Mouse (Mus musculus) brain, adult 2 months (tissue): ENCODE measurements around the gene Srrm4.

Experiments used
- DNase-seq: peaks from one replicate; pipeline ENCODE4 v3.0.0; 2011; ENCODE audit warnings: low read depth, low spot score

Srrm4 gene

GRCm38 (mm10) chr5:116553868-116554267 is 37.7 kb downstream of the Srrm4 start:
- no peak for DNase-seq

DNA sequence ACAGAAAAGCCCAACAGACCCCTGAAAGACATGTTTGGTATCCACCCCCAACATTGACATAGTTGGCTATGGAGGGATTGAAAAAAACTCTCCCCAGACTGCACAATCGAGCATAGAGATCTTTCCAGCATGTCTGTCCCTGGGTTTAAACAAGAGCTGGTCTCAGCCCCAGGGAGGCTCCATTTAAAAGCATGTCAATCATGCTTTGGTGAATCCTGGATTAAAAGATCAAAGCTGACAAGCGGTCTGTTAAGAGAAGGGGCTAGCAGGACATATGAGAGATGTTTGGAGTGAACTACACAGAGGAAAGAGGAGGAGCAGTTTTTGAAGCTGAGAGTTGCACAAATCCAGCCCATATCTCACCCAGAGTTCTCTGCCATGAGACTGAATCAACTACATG is 38.5 kb downstream of the Srrm4 start:
- no peak for DNase-seq

GRCm38 (mm10) chr5:116552584-116552983 is 39.0 kb downstream of the Srrm4 start:
- DNase-seq: no peak

- DNase-seq: no peak
These were observed 45.9 kb downstream of the Srrm4 start for GRCm38 (mm10) chr5:116545746-116546145.

GRCm38 (mm10) chr5:116542317-116542716 is 49.3 kb downstream of the Srrm4 start:
- DNase-seq: peak; percentile 52

DNA sequence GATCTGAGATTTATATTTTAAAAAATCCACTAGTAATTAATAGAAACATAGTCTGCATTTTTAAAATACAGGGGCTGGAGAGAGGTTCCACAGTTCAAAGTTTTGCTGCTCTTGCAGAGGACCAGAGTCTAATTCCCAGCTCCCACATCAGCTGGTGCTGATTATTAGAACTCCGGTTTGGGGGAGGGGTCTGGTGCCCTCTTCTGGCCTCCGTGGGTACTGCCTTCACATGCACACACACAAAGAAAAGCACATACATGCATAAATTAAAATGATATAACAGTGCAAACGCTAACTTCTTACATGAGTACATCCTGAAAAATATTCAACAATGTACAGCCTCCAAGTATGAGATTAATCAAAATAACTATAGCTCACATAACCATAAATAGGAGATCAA is 50.5 kb downstream of the Srrm4 start:
- DNase-seq: no peak

DNA sequence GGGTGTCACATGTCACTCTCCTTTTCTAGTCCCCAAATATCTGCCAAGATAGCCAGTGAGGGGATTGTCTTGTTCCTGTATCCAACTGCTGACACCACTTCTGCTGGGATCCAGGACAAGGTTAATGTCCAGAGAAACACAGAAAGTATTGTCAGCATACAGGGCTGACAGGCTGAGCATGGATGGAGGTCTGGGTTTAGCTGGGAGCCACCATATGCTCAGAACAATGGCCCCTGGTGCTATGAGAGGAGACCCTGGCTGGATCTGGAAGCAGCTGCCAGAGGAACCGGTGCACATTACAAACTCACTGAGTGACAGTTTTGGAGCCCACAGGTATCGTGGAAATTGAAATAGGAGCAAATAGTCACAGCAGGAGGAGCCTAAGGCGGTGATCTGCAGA is 52.3 kb downstream of the Srrm4 start:
- no peak for DNase-seq

- peak; percentile 29 for DNase-seq
These were observed 53.1 kb downstream of the Srrm4 start for GRCm38 (mm10) chr5:116538491-116538890.

- peak; percentile 98 for DNase-seq
These were observed 65.3 kb downstream of the Srrm4 start for GRCm38 (mm10) chr5:116526324-116526723.

- peak; percentile 61 for DNase-seq
These were observed 66.3 kb downstream of the Srrm4 start for GRCm38 (mm10) chr5:116525308-116525707.

GRCm38 (mm10) chr5:116523553-116523952 is 68.1 kb downstream of the Srrm4 start:
- DNase-seq: peak; percentile 89

- peak; percentile 76 for DNase-seq
These were observed 68.5 kb downstream of the Srrm4 start for GRCm38 (mm10) chr5:116523079-116523478.

DNA sequence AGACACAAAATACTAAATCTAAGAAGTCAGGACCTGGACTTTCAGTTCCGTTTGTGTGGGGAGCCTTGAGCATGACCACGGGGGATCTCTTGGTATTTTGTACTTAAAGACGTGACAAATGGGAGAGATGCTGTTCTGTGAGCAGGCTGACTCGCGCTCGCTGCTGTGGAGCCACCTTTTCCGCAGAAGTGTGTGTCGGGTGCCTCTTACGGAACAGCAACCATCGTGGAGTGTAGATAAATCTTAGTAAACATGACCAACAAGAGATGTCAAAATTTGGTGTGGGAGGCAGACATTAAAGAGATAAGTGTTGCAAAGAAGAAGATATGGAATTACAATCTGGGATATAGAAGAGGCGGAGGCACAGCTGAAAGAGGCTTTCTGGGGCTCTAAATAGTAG is 69.3 kb downstream of the Srrm4 start:
- DNase-seq: no peak

DNA sequence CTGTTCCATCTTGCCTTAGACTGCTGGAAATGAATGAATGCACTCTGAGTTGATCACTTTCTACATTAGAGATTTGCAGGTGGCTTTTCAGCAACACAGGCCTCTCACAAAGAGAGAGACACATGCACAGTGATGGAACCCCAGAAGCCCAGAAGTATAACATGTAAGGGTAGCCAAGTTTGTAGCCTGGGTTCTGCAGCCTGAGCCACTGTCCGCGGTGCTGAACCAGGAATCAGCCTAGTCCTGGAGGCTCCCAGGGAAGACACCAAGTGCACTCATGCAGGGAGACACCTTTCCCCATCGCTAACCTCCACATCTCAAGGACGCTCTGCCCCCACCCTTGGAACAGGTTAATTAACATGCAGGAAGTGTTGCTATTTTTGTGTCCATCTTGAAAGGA is 73.6 kb downstream of the Srrm4 start:
- DNase-seq: no peak

- peak; percentile 84 for DNase-seq
These were observed 79.5 kb downstream of the Srrm4 start for GRCm38 (mm10) chr5:116512135-116512534.

GRCm38 (mm10) chr5:116510229-116510628 is 81.4 kb downstream of the Srrm4 start:
- DNase-seq: no peak

DNA sequence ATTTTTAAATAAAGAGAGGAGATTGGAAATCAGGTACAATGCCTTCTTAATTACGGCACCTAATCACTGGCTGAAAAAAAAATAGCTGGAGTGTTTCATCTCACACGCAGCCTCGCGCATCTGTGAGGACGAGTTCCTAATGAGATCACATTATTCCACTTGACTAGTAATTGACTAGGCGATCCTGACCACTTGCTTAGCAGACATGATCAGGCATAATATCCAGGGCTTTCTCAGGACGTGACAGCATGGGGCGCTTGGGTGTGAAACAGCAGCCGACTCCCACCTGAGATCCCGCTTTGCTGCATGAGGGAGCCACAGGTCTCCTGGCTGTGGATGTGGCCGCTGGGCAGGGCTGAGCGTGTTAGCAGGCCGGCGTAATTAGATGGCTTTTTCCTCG is 90.3 kb downstream of the Srrm4 start:
- no peak for DNase-seq

- peak; percentile 92 for DNase-seq
These were observed 92.6 kb downstream of the Srrm4 start for GRCm38 (mm10) chr5:116498880-116499640.

GRCm38 (mm10) chr5:116497866-116498265 is 93.8 kb downstream of the Srrm4 start:
- DNase-seq: no peak

DNA sequence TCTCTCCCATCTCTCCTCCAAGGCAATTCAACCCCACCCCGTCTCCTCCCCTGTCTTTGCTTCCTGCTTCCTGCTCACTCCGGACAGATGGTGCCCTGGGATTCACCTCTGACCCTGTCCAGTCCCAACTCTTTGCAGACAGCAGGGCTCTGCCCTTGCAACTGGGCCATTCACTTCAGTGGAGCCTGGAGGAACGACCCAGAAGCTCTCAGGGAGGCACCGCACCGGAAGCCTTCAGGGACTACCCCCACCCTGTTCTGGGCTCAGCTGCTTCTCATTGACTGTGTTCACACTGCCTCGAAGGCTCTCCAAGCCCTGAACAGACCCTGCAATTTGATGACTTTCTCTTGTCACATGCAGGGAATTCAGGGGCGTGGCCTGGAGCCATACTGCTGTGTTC is 94.4 kb downstream of the Srrm4 start:
- DNase-seq: no peak

- no peak for DNase-seq
These were observed 94.9 kb downstream of the Srrm4 start for GRCm38 (mm10) chr5:116496717-116497116.

DNA sequence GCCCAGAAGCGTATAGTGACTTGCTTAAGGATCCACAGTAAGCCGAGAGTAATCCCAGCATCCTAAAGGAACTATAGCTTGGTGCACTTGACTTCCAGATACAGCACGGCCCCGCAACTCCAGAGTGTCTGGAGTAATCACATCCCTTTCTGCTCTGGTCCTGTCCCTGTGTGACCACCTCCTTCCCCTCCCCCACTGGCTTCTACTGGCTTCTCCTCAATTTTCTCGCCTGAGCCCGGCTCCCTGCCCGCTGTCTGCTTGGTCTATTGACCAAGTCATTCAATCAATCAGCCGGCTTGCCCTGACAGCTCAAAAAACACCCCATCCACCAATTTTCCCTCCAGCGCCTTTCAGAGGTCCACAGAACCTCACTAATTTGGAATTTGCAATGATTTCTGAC is 96.2 kb downstream of the Srrm4 start:
- DNase-seq: no peak

GRCm38 (mm10) chr5:116494377-116494776 is 97.2 kb downstream of the Srrm4 start:
- no peak for DNase-seq

GRCm38 (mm10) chr5:116492726-116493125 is 98.9 kb downstream of the Srrm4 start:
- no peak for DNase-seq
